Mouse (Mus musculus) retina, postnatal 7 days (tissue): ENCODE data around the gene Hfe2.

Source experiments
- DNase-seq: peaks from one replicate; pipeline ENCODE4 v3.0.0-alpha.2; 2012; ENCODE audit warnings: low read depth, low spot score

The Hfe2 gene

DNA sequence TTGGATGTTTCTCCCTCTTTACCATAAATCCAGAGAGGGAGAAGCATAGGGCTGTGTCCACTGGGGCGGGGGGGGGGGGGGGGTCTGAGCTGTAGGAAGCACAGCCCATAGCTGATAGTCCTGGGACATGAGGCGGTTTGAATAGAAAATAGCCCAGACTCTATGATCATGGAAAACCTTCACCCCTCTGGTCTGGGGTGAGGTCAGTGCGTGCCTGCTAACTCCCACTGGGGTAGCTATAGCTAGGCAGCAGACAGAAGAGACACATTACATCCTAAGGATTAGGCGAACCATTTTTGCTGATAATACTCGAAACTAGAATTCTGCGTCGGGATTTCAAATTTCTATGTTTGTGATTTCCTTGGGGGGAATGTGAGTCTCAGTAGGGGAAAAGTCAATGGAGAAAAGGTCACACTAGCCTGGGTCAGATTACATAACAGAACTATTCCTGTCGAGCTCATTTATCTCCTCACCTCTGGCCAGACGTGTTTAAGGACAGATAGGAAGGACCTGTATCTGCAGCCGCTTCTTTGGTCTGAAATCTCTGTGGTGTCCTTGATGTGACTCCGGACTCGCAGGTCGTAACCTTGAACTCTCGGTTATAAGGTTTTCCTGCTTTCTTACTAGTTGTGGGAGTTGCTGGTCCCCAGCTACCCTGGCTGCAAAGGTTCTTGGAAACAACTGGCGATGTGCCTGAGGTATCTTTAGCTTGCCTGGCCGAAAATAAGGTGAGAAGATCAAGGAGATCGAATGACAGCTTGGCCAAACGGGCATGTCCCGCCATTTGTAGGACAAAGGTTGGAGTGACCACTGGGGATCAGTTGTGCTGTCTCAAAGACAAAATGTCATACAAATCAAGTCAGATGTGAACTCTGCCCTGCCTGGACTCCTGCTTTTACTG lies 48.9 kb downstream of the Hfe2 start:
- no peak for DNase-seq

DNA sequence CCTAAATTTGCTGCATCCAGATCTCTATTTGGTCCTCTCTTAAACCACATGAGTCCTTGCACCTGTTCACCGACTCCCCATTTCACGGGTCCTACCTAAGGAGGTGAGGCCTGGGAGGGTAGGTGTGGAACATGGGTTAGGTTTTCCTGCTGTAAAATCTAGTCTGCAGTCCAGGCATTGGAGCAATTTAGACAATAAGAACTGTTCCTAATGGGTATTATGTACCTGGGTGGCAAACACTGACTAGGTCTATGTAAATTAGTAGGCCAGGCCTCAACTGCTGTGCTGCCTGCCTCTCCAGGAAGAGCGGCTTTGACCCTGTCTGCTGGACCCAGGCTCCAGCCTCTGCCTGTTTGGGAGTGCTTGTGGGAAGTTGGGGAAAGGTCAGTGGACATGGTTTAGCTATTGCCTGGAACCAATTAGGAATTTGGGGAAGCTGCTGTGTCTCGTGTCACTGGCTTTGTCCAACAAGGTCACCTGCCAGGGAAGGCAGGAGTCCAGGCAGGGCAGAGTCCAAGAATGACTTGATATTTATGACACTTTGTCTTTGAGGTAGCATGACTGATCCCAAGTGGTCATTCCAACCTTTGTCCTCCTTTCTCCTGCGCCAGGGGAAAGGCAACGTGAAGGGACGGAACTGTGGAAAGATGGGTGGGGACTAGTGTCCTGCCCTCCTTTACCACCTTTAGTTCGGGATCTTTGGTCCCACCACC lies 50.5 kb downstream of the Hfe2 start:
- no peak for DNase-seq

DNA sequence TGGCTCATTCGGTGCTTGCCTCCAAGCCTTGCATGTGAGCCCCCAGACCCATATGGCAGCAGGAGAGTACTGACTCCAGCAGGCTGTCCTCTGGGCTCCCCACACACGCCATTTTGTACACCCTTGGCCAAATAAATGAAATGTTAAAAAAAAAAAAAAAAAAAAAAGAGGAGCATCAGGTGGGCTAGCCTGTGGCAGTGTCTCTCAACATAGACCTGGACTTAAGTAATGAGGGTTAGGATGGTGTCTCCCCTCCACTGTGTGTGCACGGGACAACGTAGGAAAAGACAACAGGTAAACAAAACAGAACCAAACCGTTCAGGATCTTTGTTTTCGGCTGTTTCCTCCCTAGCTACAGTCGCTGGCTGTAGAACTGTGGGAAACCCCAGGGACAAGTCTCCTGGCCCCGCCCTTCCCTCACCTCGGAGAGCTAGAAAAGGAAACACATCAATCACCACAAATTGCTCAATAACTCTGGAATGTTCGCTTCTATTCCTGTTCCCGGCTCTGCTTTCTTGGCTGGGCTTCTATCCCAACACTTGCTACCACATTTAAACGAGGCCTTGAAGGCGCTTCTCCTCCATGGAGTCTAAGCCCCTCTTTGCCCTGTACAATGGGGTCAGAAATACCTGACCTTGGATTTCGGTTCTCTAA lies 51.2 kb downstream of the Hfe2 start:
- no peak for DNase-seq

DNA sequence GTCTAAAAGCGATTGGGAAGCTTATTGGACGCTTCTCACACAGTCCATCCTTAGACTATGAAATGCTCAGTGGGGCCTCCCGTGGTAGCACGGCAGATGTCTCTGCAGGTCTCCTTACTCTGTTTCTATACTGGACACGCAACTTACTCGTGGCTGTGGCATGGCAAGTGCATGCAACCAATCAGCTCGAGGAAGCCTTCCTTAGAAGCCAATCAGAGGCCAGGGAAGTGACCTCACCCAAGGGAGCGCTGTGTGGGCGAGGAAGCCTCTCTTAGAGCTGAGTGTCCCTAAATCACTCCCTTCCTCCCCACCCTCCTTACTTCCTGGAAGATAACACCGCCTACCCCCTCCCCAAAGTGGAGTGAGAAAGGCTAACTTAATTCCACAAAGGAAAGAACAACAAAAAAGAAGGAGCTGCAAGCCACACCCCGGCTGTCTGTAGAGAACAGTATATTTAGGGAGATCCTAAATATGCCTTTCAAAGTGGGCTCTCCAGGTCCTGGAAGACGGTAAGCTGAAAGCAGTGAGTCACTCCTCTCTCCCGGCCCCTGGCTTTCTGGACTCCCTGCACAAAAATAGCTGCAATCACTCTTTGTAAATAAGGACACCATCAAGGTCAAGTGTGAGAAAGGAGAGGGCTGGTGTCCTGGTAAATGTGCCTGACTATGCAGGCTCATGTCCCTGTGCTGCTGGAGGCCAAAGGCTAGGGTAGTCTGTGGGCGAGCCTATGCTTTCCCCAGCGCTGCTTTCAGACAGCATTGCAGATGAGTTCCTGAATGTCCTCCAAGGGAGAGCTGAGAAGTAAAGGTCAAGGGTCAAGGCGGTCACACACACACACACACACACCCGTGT lies 51.9 kb downstream of the Hfe2 start, which contains the start of gene Gm16253:
TSS of gene Gm16253 (plus strand) at position 295 of the 852 bp plus-strand sequence.
- no peak for DNase-seq

DNA sequence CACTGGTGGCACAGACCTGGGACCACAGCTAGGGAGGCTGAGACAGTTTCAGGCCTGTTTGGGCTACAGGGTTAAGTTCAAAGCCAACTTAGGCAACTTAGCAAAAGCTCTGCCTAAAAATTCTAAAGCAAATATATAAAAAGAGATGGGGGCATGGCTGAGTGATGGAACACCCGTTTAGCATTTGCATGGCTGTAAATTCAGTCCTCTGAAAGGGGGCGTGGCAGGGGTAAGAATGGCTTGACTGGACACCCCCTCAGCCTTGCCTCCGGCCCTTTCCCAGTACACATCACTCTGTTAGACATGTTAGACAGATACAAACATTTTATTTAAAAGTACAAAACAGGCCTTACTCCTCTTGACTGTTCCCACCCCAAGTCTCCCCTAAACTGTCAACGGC lies 52.6 kb downstream of the Hfe2 start:
- DNase-seq, result no peak
